Mouse (Mus musculus) urinary bladder, adult 2 months (tissue): ENCODE measurements at regions not wholly inside any gene's neighbourhood (a gene's known extent, or its start where the extent isn't known, plus 50 kb on each side); places are given as distances from the start of the nearest gene placed in this dataset.

Source experiments
- DNase-seq: peaks from one replicate; pipeline ENCODE4 v3.0.0; 2022; ENCODE audit warnings: low spot score

- no peak for DNase-seq
Measured at GRCm38 (mm10) chr6:95179993-95180392, 63.0 kb downstream of the Kbtbd8 start.

GRCm38 (mm10) chr6:95182238-95182637, 65.2 kb downstream of the Kbtbd8 start:
- DNase-seq = no peak

DNA sequence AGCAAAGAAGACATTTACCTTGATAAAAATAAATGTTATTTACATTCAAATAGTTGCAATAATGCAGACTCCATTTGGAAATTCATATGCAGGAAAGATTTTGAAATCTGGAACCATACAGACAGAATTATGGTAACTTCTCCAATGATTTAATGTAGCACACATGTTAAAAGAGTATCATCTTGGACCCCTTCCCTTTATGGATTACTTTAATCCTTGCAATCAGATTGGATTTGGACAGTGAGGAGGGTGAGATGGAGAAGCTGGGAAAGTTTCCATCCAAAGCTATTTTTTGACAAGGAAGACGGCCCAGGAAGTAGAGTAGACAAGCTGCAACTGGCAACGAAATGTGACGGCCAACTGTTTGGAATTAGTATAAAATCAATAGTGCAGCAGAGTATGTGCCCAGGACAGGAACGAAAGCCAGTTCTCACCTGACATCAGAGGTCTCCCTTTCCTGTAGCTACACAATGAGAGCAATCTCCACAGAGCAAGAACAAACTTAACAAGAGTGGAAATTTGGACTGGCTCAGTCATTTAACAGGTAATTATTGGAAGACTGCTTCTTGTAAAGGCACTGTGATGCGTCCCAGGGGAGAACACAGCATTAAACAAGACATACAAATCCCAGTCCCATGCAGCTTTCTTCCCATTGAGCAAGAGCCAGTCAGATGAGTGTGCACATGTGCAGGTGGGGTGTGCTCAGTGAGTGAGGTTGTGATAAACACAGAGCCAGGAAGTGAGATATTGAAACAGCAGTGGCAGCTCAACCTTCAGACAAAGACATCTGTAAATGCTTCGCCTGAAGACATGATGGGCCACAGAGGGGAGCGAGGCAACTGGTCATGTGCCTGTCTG, 68.3 kb downstream of the Kbtbd8 start:
- DNase-seq = no peak

DNA sequence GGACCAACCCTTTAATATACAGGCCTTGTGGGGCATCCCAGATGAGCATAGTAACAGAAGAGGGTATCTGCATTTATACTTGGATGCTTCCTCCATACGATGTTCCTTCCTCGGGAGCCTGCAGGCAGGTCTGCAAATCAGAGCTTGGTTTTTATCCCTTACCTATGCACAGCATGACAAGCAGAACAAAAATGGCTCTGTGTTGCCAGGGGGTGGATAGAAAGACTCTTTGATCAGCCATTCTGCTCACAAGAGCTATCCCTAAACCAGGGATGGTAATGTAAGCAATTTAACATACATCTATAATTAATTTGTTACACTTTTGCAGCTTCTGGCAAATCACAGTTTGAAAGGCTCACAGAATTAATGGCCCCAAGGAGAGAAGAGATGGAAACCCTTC, 79.6 kb downstream of the Kbtbd8 start:
- DNase-seq = no peak

DNA sequence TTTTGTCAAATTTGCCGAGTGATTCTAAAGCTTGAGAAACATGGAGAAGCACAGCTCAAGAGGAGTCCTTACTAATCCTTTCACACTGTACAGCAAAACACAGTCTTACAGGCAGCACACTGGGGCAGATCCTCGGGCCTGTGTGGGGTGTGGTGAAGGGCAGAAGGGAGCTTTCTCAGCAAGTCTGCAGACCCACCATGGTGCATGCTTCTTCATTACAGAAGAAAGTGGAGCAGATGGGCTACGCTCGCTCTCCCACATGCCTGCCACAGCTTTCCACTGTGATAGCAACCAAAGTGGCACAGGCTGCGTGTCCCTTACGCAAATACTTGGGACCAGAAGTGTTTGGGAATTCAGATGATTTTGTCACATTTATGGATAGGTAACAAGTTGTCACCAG, 81.6 kb downstream of the Kbtbd8 start:
- no peak for DNase-seq

- DNase-seq = no peak
Measured at GRCm38 (mm10) chr6:95202291-95202790, 85.3 kb downstream of the Kbtbd8 start.

GRCm38 (mm10) chr6:95202978-95203377, 85.9 kb downstream of the Kbtbd8 start:
- DNase-seq = no peak

- no peak for DNase-seq
Measured at GRCm38 (mm10) chr6:95204231-95204630, 87.2 kb downstream of the Kbtbd8 start.

GRCm38 (mm10) chr6:95207063-95207462, 90.0 kb downstream of the Kbtbd8 start:
- no peak for DNase-seq

- DNase-seq = no peak
Measured at GRCm38 (mm10) chr6:95217431-95217830, 100.4 kb downstream of the Kbtbd8 start.

DNA sequence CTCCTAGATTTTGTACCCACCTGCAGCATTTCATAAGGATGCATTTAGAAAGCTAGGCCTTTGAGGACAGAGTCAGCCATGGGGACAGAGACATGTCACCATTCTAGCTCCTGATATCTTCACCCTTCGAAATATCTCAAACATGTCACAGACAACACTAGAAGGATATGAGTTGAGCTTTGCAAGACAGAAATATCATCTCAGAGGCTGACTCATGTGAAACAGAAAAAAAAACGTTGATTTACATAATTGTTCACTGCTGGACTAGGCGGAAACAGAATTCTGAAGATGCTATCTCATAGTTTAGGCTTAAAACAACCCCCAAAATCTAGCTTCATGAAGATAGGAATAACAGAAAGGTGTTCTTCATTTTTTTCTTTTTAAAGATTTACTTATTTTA, 101.8 kb downstream of the Kbtbd8 start:
- no peak for DNase-seq

GRCm38 (mm10) chr6:95223537-95223936, 98.4 kb upstream of the Gm10234 start:
- DNase-seq = peak; percentile 61

DNA sequence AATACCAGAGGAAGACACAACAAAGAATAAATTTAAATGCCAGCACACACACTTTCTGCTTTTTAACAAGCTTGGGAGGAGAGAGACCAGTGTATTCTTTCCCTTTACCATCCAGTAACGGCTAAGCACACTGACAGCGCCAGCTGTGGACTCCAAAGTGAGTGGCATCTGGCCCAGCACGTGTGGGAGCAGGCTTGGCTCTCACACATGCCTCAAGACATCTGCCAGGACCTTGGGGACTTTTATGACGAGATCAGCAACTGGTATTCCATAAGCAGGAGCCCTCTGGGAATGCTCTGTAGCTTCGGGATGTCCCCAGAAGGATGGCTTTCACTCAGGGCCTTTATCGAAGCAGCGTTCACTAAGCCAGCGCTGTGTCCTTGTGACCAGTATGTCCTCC, 92.0 kb upstream of the Gm10234 start:
- no peak for DNase-seq

GRCm38 (mm10) chr6:95234712-95235111, 87.2 kb upstream of the Gm10234 start:
- DNase-seq = no peak

DNA sequence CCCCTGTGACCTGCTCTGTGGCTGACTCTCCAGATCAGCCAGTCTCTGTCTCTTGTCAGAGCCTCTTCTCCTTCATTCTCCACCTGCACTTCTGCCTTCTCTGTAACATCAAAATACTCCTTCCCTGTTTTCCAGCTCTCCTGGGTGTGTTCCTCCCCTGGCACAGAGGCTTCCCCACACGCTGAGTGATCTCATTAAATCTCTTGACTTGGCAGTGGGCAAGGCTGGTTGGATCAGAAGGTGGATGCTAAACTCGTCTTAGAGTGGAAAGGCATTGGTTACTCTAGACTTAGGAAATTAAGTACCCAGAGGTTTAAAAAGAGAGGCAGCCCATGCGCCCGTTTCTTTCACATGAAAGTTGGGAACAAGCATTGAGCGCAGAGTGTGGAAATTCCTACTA, 78.3 kb upstream of the Gm10234 start:
- DNase-seq = no peak

GRCm38 (mm10) chr6:95244911-95245310, 77.0 kb upstream of the Gm10234 start:
- no peak for DNase-seq

DNA sequence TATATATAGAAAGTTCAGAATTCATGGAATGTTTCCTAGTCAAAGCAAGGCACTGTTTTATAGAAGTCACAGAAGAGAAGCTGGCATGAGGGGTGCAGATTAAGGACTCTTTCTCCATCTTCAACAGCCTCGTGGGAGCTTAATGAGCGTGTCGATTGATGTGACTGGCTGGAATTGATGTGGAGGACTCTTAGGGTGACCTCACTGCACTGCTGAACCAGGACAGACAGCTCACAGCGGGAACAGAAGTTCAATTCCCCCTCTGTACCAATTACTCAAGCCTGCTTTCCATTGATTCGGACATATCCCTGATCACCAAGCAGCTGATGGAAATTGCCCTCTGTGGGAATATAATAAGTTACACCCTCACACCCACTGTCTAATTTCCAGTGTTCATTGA, 65.6 kb upstream of the Gm10234 start:
- DNase-seq = no peak

DNA sequence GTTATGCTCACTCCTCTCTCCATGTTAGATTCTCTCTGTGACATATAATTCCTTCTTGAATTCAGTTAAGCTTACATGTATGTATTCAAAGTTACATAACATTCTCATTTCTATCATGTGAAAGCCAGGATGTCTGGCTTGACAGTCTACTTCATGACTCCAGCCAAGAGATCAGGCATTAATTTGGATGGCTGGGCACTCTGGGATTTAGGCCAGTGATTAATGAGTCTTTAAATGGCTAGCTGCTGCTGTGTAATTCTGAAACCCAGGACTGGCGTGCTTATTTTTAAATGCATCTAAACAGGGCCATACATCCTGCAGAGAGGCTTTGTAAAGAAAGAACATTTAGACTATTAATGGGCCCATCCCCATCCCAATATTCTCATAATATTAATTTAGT, 60.9 kb upstream of the Gm10234 start:
- no peak for DNase-seq

GRCm38 (mm10) chr6:95264011-95264869, 57.7 kb upstream of the Gm10234 start:
- no peak for DNase-seq

GRCm38 (mm10) chr6:95269524-95269923, 52.4 kb upstream of the Gm10234 start:
- no peak for DNase-seq
